Mouse (Mus musculus) midbrain, embryonic 13.5 days (tissue): Measurements from ENCODE around the gene Fam189a2. TPM values are rescaled to one million over a fixed set of nuclear protein-coding genes. Genes with fewer than 3 reads are reported as not detected.

Experiments
- ATAC-seq: fragments of 200-750 bp; cut with Nextera tagmentation; 2 replicates; pipeline ENCODE4 v1.8.0; 2017; ENCODE audit warnings: mild to moderate bottlenecking, moderate TSS enrichment, moderate library complexity
- H3K27ac ChIP-seq: fragments of 300-500 bp; sonication (generic); 2 replicates; pipeline ENCODE4 v1.5.1; 2015; ENCODE audit warnings: inconsistent platforms, mild to moderate bottlenecking, moderate library complexity
- H3K27me3 ChIP-seq: fragments of 300-500 bp; sonication (generic); 2 replicates; pipeline ENCODE4 v1.6.1; 2015; ENCODE audit warnings: mild to moderate bottlenecking, inconsistent platforms
- H3K36me3 ChIP-seq: fragments of 300-500 bp; sonication (generic); 2 replicates; pipeline ENCODE4 v1.6.1; 2015; ENCODE audit warnings: mild to moderate bottlenecking, inconsistent platforms
- H3K4me1 ChIP-seq: fragments of 300-500 bp; sonication (generic); replicated peaks from 2 replicates; pipeline ENCODE4 v1.6.1; 2015; ENCODE audit warnings: inconsistent platforms
- H3K4me2 ChIP-seq: fragments of 300-500 bp; sonication (generic); replicated peaks from 2 replicates; pipeline ENCODE4 v1.6.1; 2015; ENCODE audit warnings: moderate library complexity, mild to moderate bottlenecking, inconsistent platforms
- H3K4me3 ChIP-seq: fragments of 300-500 bp; sonication (generic); replicated peaks from 2 replicates; pipeline ENCODE4 v1.5.1; 2015; ENCODE audit warnings: mild to moderate bottlenecking, inconsistent platforms
- H3K9ac ChIP-seq: fragments of 300-500 bp; sonication (generic); replicated peaks from 2 replicates; pipeline ENCODE4 v1.6.1; 2015; ENCODE audit warnings: mild to moderate bottlenecking, inconsistent platforms
- H3K9me3 ChIP-seq: fragments of 300-500 bp; sonication (generic); 2 replicates; pipeline ENCODE4 v1.6.1; 2016; ENCODE audit warnings: mild to moderate bottlenecking, inconsistent platforms
- WGBS: fragments of 180-500 bp; shearing (Covaris S2); methylation state at CpG from one replicate; pipeline ENCODE4 v1.1.7; 2015; 5-methylcytosine and 5-hydroxymethylcytosine counted together
- polyA plus RNA-seq: library from polyadenylated mRNA; unstranded; fragments of >200 nt; fragmentation: Nextera tagmentation; extraction: Ambion mirVana; gene quantifications from 2 replicates; pipeline ENCODE4 v1.2.1, GENCODE M21; 2015

Gene Fam189a2
- polyA plus RNA-seq, 1 experiment from 2014 or later = 1.4 TPM

GRCm38 (mm10) chr19:24007638-24008360, 23.0 kb downstream of the Fam189a2 start:
- Histone ChIP-seq H3K4me1 (no peaks in the 10 kb centered on the region), H3K9me3 (peaks cover 8% of the 10 kb centered on the region; the same call in 1 of the 2 replicates), H3K9ac (no peak overlapping the region), H3K4me2 (no peak overlapping the region), H3K27ac (no peak overlapping the region), H3K36me3 (no peaks in the 10 kb centered on the region), H3K4me3 (no peak overlapping the region), H3K27me3 (no peaks in the 10 kb centered on the region)
- ATAC-seq = no peak
- 77% methylated on average over 4 of the region's 4 CpGs for WGBS

- WGBS = 91% methylated on average over 10 of the region's 10 CpGs
Measured at GRCm38 (mm10) chr19:24007002-24007637, 23.7 kb downstream of the Fam189a2 start.

GRCm38 (mm10) chr19:23995766-23996399, 34.9 kb downstream of the Fam189a2 start:
- no peaks in the 10 kb centered on the region for H3K27me3 ChIP-seq
- H3K4me3 ChIP-seq = no peak overlapping the region
- no peak overlapping the region for H3K9ac ChIP-seq
- no peaks in the 10 kb centered on the region for H3K4me1 ChIP-seq
- H3K4me2 ChIP-seq = no peak overlapping the region
- H3K36me3 ChIP-seq = no peaks in the 10 kb centered on the region
- H3K9me3 ChIP-seq = no peaks in the 10 kb centered on the region
- ATAC-seq = no peak
- no peak overlapping the region for H3K27ac ChIP-seq
- 88% methylated on average over 10 of the region's 10 CpGs for WGBS

More at GRCm38 (mm10) chr19:24007002-24007637, 23.7 kb downstream of the Fam189a2 start:
- Histone ChIP-seq H3K36me3 (no peaks in the 10 kb centered on the region), H3K9ac (no peak overlapping the region), H3K4me2 (no peak overlapping the region), H3K9me3 (peaks cover 8% of the 10 kb centered on the region; the same call in 1 of the 2 replicates), H3K4me3 (no peak overlapping the region), H3K27ac (no peak overlapping the region), H3K27me3 (no peaks in the 10 kb centered on the region), H3K4me1 (no peaks in the 10 kb centered on the region)
- ATAC-seq = no peak

- Histone ChIP-seq H3K4me2 (no peak overlapping the region), H3K9me3 (no peaks in the 10 kb centered on the region), H3K27me3 (no peaks in the 10 kb centered on the region), H3K27ac (no peak overlapping the region), H3K4me1 (peaks cover 5% of the 10 kb centered on the region; the same call in 1 of the 2 replicates), H3K4me3 (no peak overlapping the region), H3K9ac (no peak overlapping the region), H3K36me3 (no peaks in the 10 kb centered on the region)
- no peak for ATAC-seq
- WGBS = 87% methylated on average over 4 of the region's 4 CpGs
Measured at GRCm38 (mm10) chr19:23988166-23988565, 42.7 kb downstream of the Fam189a2 start.

GRCm38 (mm10) chr19:23987291-23987690, 43.5 kb downstream of the Fam189a2 start:
- Histone ChIP-seq H3K27me3 (no peaks in the 10 kb centered on the region), H3K9me3 (no peaks in the 10 kb centered on the region), H3K4me2 (no peak overlapping the region), H3K9ac (no peak overlapping the region), H3K4me1 (peaks cover 5% of the 10 kb centered on the region; the same call in 1 of the 2 replicates), H3K36me3 (no peaks in the 10 kb centered on the region), H3K27ac (no peak overlapping the region), H3K4me3 (no peak overlapping the region)
- ATAC-seq = no peak
- WGBS = 77% methylated on average over 2 of the region's 2 CpGs

GRCm38 (mm10) chr19:23984186-23984585, 46.6 kb downstream of the Fam189a2 start:
- Histone ChIP-seq H3K9ac (no peak overlapping the region), H3K4me3 (no peak overlapping the region), H3K36me3 (no peaks in the 10 kb centered on the region), H3K9me3 (no peaks in the 10 kb centered on the region), H3K4me1 (peaks cover 5% of the 10 kb centered on the region; the same call in 1 of the 2 replicates), H3K27ac (no peak overlapping the region), H3K27me3 (no peaks in the 10 kb centered on the region), H3K4me2 (no peak overlapping the region)
- 53% methylated on average over 6 of the region's 6 CpGs for WGBS
- ATAC-seq = no peak

- Histone ChIP-seq H3K27me3 (no peaks in the 10 kb centered on the region), H3K4me2 (no peak overlapping the region), H3K4me1 (peaks cover 5% of the 10 kb centered on the region; the same call in 1 of the 2 replicates), H3K9me3 (no peaks in the 10 kb centered on the region), H3K9ac (no peak overlapping the region), H3K4me3 (no peak overlapping the region), H3K36me3 (no peaks in the 10 kb centered on the region), H3K27ac (no peak overlapping the region)
- 78% methylated on average over 3 of the region's 3 CpGs for WGBS
- no peak for ATAC-seq
Measured at GRCm38 (mm10) chr19:23980598-23980997, 50.2 kb downstream of the Fam189a2 start.

- H3K27me3 ChIP-seq = no peaks in the 10 kb centered on the region
- no peak overlapping the region for H3K27ac ChIP-seq
- H3K4me2 ChIP-seq = no peak overlapping the region
- no peaks in the 10 kb centered on the region for H3K9me3 ChIP-seq
- H3K36me3 ChIP-seq = peaks cover 6% of the 10 kb centered on the region
- WGBS = 76% methylated on average over 6 of the region's 6 CpGs
- peaks cover 5% of the 10 kb centered on the region for H3K4me1 ChIP-seq
- no peak for ATAC-seq
- H3K4me3 ChIP-seq = no peak overlapping the region
- H3K9ac ChIP-seq = no peak overlapping the region
Measured at GRCm38 (mm10) chr19:23977901-23978443, 52.8 kb downstream of the Fam189a2 start.

- peak; percentile 62 for ATAC-seq
- Histone ChIP-seq H3K9ac (no peak overlapping the region), H3K36me3 (peaks cover 6% of the 10 kb centered on the region), H3K4me3 (no peak overlapping the region), H3K4me1 (peaks cover 11% of the 10 kb centered on the region), H3K27me3 (no peaks in the 10 kb centered on the region), H3K27ac (peak overlapping the region; percentile 30; the same call in 1 of the 2 replicates), H3K9me3 (no peaks in the 10 kb centered on the region), H3K4me2 (no peak overlapping the region)
- 64% methylated on average over 16 of the region's 16 CpGs for WGBS
Measured at GRCm38 (mm10) chr19:23972881-23973649, 57.8 kb downstream of the Fam189a2 start.

GRCm38 (mm10) chr19:23971391-23971790, 59.4 kb downstream of the Fam189a2 start:
- H3K4me2 ChIP-seq = no peak overlapping the region
- peaks cover 11% of the 10 kb centered on the region for H3K4me1 ChIP-seq
- H3K27ac ChIP-seq = no peak overlapping the region
- peaks cover 6% of the 10 kb centered on the region for H3K36me3 ChIP-seq
- H3K9me3 ChIP-seq = no peaks in the 10 kb centered on the region
- no peak overlapping the region for H3K4me3 ChIP-seq
- whole genome bisulfite sequencing = 97% methylated on average over 7 of the region's 7 CpGs
- no peaks in the 10 kb centered on the region for H3K27me3 ChIP-seq
- no peak for ATAC-seq
- no peak overlapping the region for H3K9ac ChIP-seq

- H3K4me3 ChIP-seq = no peak overlapping the region
- peaks cover 6% of the 10 kb centered on the region for H3K36me3 ChIP-seq
- 97% methylated on average over 3 of the region's 3 CpGs for WGBS
- ATAC-seq = no peak
- no peaks in the 10 kb centered on the region for H3K9me3 ChIP-seq
- H3K4me2 ChIP-seq = no peak overlapping the region
- H3K27ac ChIP-seq = no peak overlapping the region
- H3K9ac ChIP-seq = no peak overlapping the region
- H3K4me1 ChIP-seq = peaks cover 11% of the 10 kb centered on the region
- no peaks in the 10 kb centered on the region for H3K27me3 ChIP-seq
Measured at GRCm38 (mm10) chr19:23970374-23970773, 60.4 kb downstream of the Fam189a2 start.
